In the genomic region with DNA sequence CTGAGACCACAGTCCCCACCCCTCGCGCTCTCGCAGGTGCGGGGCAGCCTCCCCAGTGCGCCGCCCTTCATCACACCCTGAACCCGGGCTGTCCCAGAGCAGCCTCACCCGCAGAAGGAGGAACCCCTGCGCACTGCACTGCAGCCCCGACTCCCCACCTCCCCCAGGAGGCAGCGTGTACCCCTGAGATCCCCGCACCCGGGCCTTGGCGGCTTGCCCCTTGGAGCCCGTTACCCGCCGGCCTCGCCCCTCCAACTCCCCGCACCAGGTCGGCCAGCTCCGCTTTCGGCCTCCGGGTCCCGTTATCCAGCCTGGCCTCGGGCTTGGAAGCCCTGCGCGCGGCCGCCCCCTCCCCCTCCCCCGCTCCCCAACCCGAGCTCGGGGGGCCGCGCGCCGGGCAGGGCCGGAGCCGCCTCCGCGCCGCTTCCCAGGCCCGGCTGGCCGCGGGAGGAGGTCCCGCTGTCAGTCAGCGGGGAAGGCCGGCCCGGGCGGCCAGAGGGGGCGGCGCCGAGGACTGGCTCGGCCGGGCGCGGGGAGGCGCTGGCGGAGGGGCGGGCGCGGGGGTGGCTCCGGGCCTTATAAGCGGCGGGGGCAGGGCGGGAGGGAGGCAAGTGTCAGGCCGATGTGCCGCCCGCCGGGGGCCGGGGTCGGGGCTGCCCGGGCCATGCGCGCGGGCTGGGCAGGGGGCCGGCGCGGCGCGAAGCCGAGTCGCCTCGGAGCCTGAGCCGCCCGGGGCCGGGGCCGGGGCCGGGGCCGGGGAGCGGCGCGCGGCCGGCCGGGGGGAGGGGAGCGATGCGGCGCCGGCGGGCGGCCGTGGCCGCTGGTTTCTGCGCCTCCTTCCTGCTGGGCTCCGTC, we compare ENCODE assay signal across 7 mouse cellular contexts. TPM values are rescaled to one million over a fixed set of nuclear protein-coding genes. Genes with fewer than 3 reads are reported as not detected.
A peak's percentile ranks its signal among the peaks of the same experiment; 100 is the strongest.
DNase-seq lines count a peak whose midpoint lies in the region; ATAC-seq and TF ChIP-seq lines count a peak whose summit lies in the region.

Gene Pkdcc, plus strand, starts transcription at position 619 of the 855 bp plus-strand sequence.

- peak within 1 kb of the TSS; percentile 88 for H3K4me2 ChIP-seq in embryonic facial prominence, embryonic 12.5 days (replicated peaks)
- peak within 1 kb of the TSS; percentile 92 for H3K4me2 ChIP-seq in limb, embryonic 15.5 days
- H3K4me2 ChIP-seq in midbrain, embryonic 16.5 days (ENCODE audit: low read length), result peak within 1 kb of the TSS; percentile 93

- H3K9me3 ChIP-seq in embryonic facial prominence, embryonic 12.5 days, result no peaks in the 10 kb centered on the region
- no peaks in the 10 kb centered on the region for H3K9me3 ChIP-seq in limb, embryonic 15.5 days
- no peaks in the 10 kb centered on the region for H3K9me3 ChIP-seq in midbrain, embryonic 16.5 days (replicated peaks; ENCODE audit: control insufficient read depth, low read length, poor library complexity, severe bottlenecking)

- ATAC-seq in embryonic facial prominence, embryonic 12.5 days (ENCODE audit: insufficient number of reproducible peaks, insufficient read depth, low FRiP score, low TSS enrichment), result peak; percentile 76
- ATAC-seq in limb, embryonic 15.5 days (ENCODE audit: insufficient number of reproducible peaks, low FRiP score, low TSS enrichment, low read depth), result peak; percentile 84
- peak; percentile 87 for ATAC-seq in midbrain, embryonic 16.5 days

- H3K27ac ChIP-seq in bone marrow, adult 2 months (ENCODE audit: control insufficient read depth, insufficient read depth, low read depth, low read length, poor library complexity), result peak within 1 kb of the TSS; percentile 39; the same call in 1 of the 2 replicates
- peak within 1 kb of the TSS; percentile 83 for H3K27ac ChIP-seq in embryonic facial prominence, embryonic 12.5 days
- peak within 1 kb of the TSS; percentile 83 for H3K27ac ChIP-seq in limb, embryonic 15.5 days
- H3K27ac ChIP-seq in midbrain, embryonic 16.5 days (ENCODE audit: low read length), result peak within 1 kb of the TSS; percentile 76

- H3K27me3 ChIP-seq in embryonic facial prominence, embryonic 12.5 days, result peaks cover 8% of the 10 kb centered on the region; the same call in 1 of the 2 replicates
- peaks cover 76% of the 10 kb centered on the region for H3K27me3 ChIP-seq in limb, embryonic 15.5 days
- peaks cover 26% of the 10 kb centered on the region for H3K27me3 ChIP-seq in midbrain, embryonic 16.5 days (ENCODE audit: control insufficient read depth, insufficient read depth, low read depth, low read length)

- H3K4me3 ChIP-seq in bone marrow, adult 2 months (replicated peaks; ENCODE audit: control insufficient read depth, low read depth, low read length), result peak within 1 kb of the TSS; percentile 40
- peak within 1 kb of the TSS; percentile 80 for H3K4me3 ChIP-seq in embryonic facial prominence, embryonic 12.5 days
- peak within 1 kb of the TSS; percentile 81 for H3K4me3 ChIP-seq in limb, embryonic 15.5 days
- H3K4me3 ChIP-seq in midbrain, embryonic 16.5 days (ENCODE audit: low read depth, low read length), result peak within 1 kb of the TSS; percentile 64

- H3K4me1 ChIP-seq in bone marrow, adult 2 months (ENCODE audit: control insufficient read depth, insufficient read depth, low read length), result no peaks in the 10 kb centered on the region; the same call in 1 of the 2 replicates
- H3K4me1 ChIP-seq in embryonic facial prominence, embryonic 12.5 days, result peaks cover 48% of the 10 kb centered on the region
- peaks cover 57% of the 10 kb centered on the region for H3K4me1 ChIP-seq in limb, embryonic 15.5 days
- peaks cover 25% of the 10 kb centered on the region for H3K4me1 ChIP-seq in midbrain, embryonic 16.5 days (ENCODE audit: control insufficient read depth, insufficient read depth, low read length)

- peak; percentile 78 for DNase-seq in heart, adult 8-10 months (ENCODE audit: low spot score)
- DNase-seq in kidney, adult 9 months, result peak; percentile 80
- peak; percentile 50 to 77 for DNase-seq in spleen, postnatal 4 days (ENCODE audit: low spot score in 2 of 2)

- TF ChIP-seq CTCF in bone marrow, adult 2 months (IDR thresholded peaks at IDR 0.05; ENCODE audit: control insufficient read depth, insufficient read depth, low read length), result no peak

- H3K9ac ChIP-seq in embryonic facial prominence, embryonic 12.5 days, result peak within 1 kb of the TSS; percentile 98
- H3K9ac ChIP-seq in limb, embryonic 15.5 days, result peak within 1 kb of the TSS; percentile 86
- H3K9ac ChIP-seq in midbrain, embryonic 16.5 days (ENCODE audit: low read depth, low read length), result peak within 1 kb of the TSS; percentile 85

- WGBS in bone marrow, adult 2 months, result 2% methylated on average over 69 of the region's 105 CpGs
- 1% methylated on average over 67 of the region's 105 CpGs for WGBS in embryonic facial prominence, embryonic 12.5 days
- under 1% methylated on average over 53 of the region's 105 CpGs for WGBS in limb, embryonic 15.5 days
- WGBS in midbrain, embryonic 16.5 days, result under 1% methylated on average over 43 of the region's 105 CpGs

- TF ChIP-seq POLR2A in bone marrow, adult 2 months (IDR thresholded peaks at IDR 0.05; ENCODE audit: borderline replicate concordance, control insufficient read depth, low read depth, low read length), result no peak

- 0 out of 2 replicates have a peak, but pooled peaks cover 5% of the 10 kb centered on the region for H3K36me3 ChIP-seq in embryonic facial prominence, embryonic 12.5 days
- no peaks in the 10 kb centered on the region for H3K36me3 ChIP-seq in limb, embryonic 15.5 days
- H3K36me3 ChIP-seq in midbrain, embryonic 16.5 days (ENCODE audit: control insufficient read depth, insufficient read depth, low read length), result no peaks in the 10 kb centered on the region

RNA-seq across cellular contexts. Expression of gene Pkdcc, which starts in this region (rescaled TPM):
- 3.0 TPM in 1 of 2 replicates, not detected in the other for polyA plus RNA-seq in bone marrow, adult 2 months (2011; ENCODE audit: insufficient read depth, insufficient read length, low replicate concordance, missing spikeins)
- 27.3 and 32.6 TPM in 2 replicates for polyA plus RNA-seq in embryonic facial prominence, embryonic 12.5 days (2016; fragmentation: Nextera tagmentation; extraction: Ambion mirVana)
- total RNA-seq in heart, adult 8-10 months (2022), result 10 to 100 TPM; 46.4 to 59.2 (median 52.7) TPM
- 10.8 and 11.6 TPM in 2 replicates for polyA plus RNA-seq in limb, embryonic 15.5 days (2015; fragmentation: Nextera tagmentation; extraction: Ambion mirVana)
- polyA plus RNA-seq in midbrain, embryonic 16.5 days (2015; fragmentation: Nextera tagmentation; extraction: Ambion mirVana), result 3.9 and 4.3 TPM in 2 replicates

Comparison
In these comparisons a context has a peak if more than half of its experiments do, and no peak if none do; other contexts are left out.
1. Peak in every context shown above with its lines: DNase-seq, ATAC-seq, H3K4me3 ChIP-seq and H3K27ac ChIP-seq.